Mouse (Mus musculus): ENCODE measurements around the gene Gm45716.

Gm45716 gene

GRCm38 (mm10) chr11:90283601-90284000 lies 96.1 kb downstream of the Gm45716 start:
- DNase-seq (ENCODE audit: low read depth, low spot score) = no peak

GRCm38 (mm10) chr11:90284079-90284478 lies 96.6 kb downstream of the Gm45716 start:
- DNase-seq (ENCODE audit: low read depth, low spot score) = no peak

GRCm38 (mm10) chr11:90284623-90285022 lies 97.1 kb downstream of the Gm45716 start:
- DNase-seq (ENCODE audit: low read depth, low spot score) = no peak

- no peak for DNase-seq (ENCODE audit: low read depth, low spot score)
Measured at GRCm38 (mm10) chr11:90286550-90287154, 99.2 kb downstream of the Gm45716 start.

- no peak for DNase-seq (ENCODE audit: low read depth, low spot score)
Measured at GRCm38 (mm10) chr11:90291156-90291555, 103.7 kb downstream of the Gm45716 start.

GRCm38 (mm10) chr11:90292766-90293165 lies 105.3 kb downstream of the Gm45716 start:
- no peak for DNase-seq (ENCODE audit: low read depth, low spot score)

- no peak for DNase-seq (ENCODE audit: low read depth, low spot score)
Measured at GRCm38 (mm10) chr11:90294622-90295021, 107.1 kb downstream of the Gm45716 start.

Data from skeletal muscle tissue, adult 2 months (tissue).